In genomic region chr3:115745088-115745487, GRCm38 (mm10) we compare ENCODE assay signal across 26 mouse cellular contexts. TPM values are rescaled to one million over a fixed set of nuclear protein-coding genes. Genes with fewer than 3 reads are reported as not detected.
A peak's percentile ranks its signal among the peaks of the same experiment; 100 is the strongest.
DNase-seq lines count a peak whose midpoint lies in the region; ATAC-seq and TF ChIP-seq lines count a peak whose summit lies in the region.
"Had no signal": no experiment of that assay in that cellular context is flagged by ENCODE, and none has a peak within 500 bp of the region (broad histone marks: within the 10 kb centered on the region; RNA-seq: fewer than 3 reads in every experiment).

No protein-coding gene starts in this region.

- no peaks in the 10 kb centered on the region for H3K9me3 ChIP-seq in forebrain, embryonic 10.5 days
- no peaks in the 10 kb centered on the region for H3K9me3 ChIP-seq in forebrain, postnatal 0 days (ENCODE audit: low read length)
- no peaks in the 10 kb centered on the region for H3K9me3 ChIP-seq in hindbrain, embryonic 14.5 days (ENCODE audit: control insufficient read depth, low read length)
- H3K9me3 ChIP-seq: embryonic facial prominence, embryonic 10.5 days; embryonic facial prominence, embryonic 13.5 days; heart, embryonic 13.5 days; hindbrain, embryonic 12.5 days; intestine, embryonic 15.5 days had no signal

- 93% methylated on average over 11 of the region's 11 CpGs for WGBS in forebrain, embryonic 10.5 days
- WGBS in forebrain, postnatal 0 days, result 94% methylated on average over 11 of the region's 11 CpGs
- WGBS in heart, adult 2 months, result 81% methylated on average over 11 of the region's 11 CpGs
- 94% methylated on average over 11 of the region's 11 CpGs for WGBS in hindbrain, embryonic 14.5 days

- ATAC-seq in forebrain, postnatal 0 days, result no peak
- peak; percentile 57 for ATAC-seq in megakaryocyte, adult 5-6 weeks (ENCODE audit: poor library complexity, severe bottlenecking)
- ATAC-seq in hindbrain, embryonic 14.5 days (ENCODE audit: low FRiP score), result no peak
- ATAC-seq: activated CD4-positive, CD25-positive, alpha-beta regulatory T cell, adult 4 months; forebrain, embryonic 14.5 days; hindbrain, embryonic 16.5 days; intestine, embryonic 15.5 days had no signal

- no peaks in the 10 kb centered on the region for H3K79me2 ChIP-seq in heart, adult 2 months (replicated peaks; ENCODE audit: control insufficient read depth, insufficient read depth, low read length)

- no peak overlapping the region for H3K9ac ChIP-seq in forebrain, postnatal 0 days
- H3K9ac ChIP-seq in heart, adult 2 months (ENCODE audit: low read depth, low read length), result no peak overlapping the region
- no peak overlapping the region for H3K9ac ChIP-seq in hindbrain, embryonic 14.5 days
- H3K9ac ChIP-seq: embryonic facial prominence, embryonic 13.5 days; heart, embryonic 13.5 days; hindbrain, embryonic 12.5 days; intestine, embryonic 15.5 days had no signal

- no peak for TF ChIP-seq CTCF in forebrain, postnatal 0 days (IDR thresholded peaks at IDR 0.05; ENCODE audit: low read depth)
- TF ChIP-seq CTCF in heart, adult 2 months (IDR thresholded peaks at IDR 0.05), result no peak

- no peak overlapping the region for H3K4me2 ChIP-seq in forebrain, postnatal 0 days (ENCODE audit: low read depth)
- no peak overlapping the region for H3K4me2 ChIP-seq in hindbrain, embryonic 14.5 days (replicated peaks)
- H3K4me2 ChIP-seq: embryonic facial prominence, embryonic 13.5 days; heart, embryonic 13.5 days; hindbrain, embryonic 12.5 days; intestine, embryonic 15.5 days had no signal

- H3K27me3 ChIP-seq in forebrain, embryonic 10.5 days (ENCODE audit: poor library complexity, severe bottlenecking), result no peaks in the 10 kb centered on the region
- H3K27me3 ChIP-seq in forebrain, postnatal 0 days (ENCODE audit: insufficient read depth, low read length), result no peaks in the 10 kb centered on the region
- no peaks in the 10 kb centered on the region for H3K27me3 ChIP-seq in heart, adult 2 months (ENCODE audit: control insufficient read depth, insufficient read depth, low read length)
- H3K27me3 ChIP-seq in hindbrain, embryonic 14.5 days (ENCODE audit: control insufficient read depth, insufficient read depth, low read length), result no peaks in the 10 kb centered on the region
- H3K27me3 ChIP-seq: embryonic facial prominence, embryonic 13.5 days; hindbrain, embryonic 12.5 days; intestine, embryonic 15.5 days had no signal

- no peaks in the 10 kb centered on the region for H3K4me1 ChIP-seq in forebrain, embryonic 10.5 days
- H3K4me1 ChIP-seq in forebrain, postnatal 0 days (ENCODE audit: insufficient read depth), result no peaks in the 10 kb centered on the region
- H3K4me1 ChIP-seq in heart, adult 2 months (ENCODE audit: control insufficient read depth, insufficient read depth, low read length), result no peaks in the 10 kb centered on the region; the same call in 1 of the 2 replicates
- H3K4me1 ChIP-seq in brown adipose tissue, adult 24 weeks (ENCODE audit: control insufficient read depth, insufficient read depth, insufficient read length, low read length), result peaks cover 5% of the 10 kb centered on the region; the same call in 1 of the 2 replicates
- H3K4me1 ChIP-seq in hindbrain, embryonic 14.5 days (replicated peaks; ENCODE audit: control insufficient read depth, insufficient read depth, low read length), result no peaks in the 10 kb centered on the region
- H3K4me1 ChIP-seq: embryonic facial prominence, embryonic 10.5 days; embryonic facial prominence, embryonic 13.5 days; heart, embryonic 13.5 days; hindbrain, embryonic 12.5 days; intestine, embryonic 15.5 days had no signal

- intact Hi-C loops in heart, adult 2 months (cut with DNase I), result no loop called here

- H3K4me3 ChIP-seq in forebrain, embryonic 10.5 days, result no peak overlapping the region
- H3K4me3 ChIP-seq in forebrain, postnatal 0 days (ENCODE audit: low read depth, low read length), result no peak overlapping the region
- H3K4me3 ChIP-seq in heart, adult 2 months, result no peak overlapping the region
- H3K4me3 ChIP-seq in brown adipose tissue, adult 24 weeks (ENCODE audit: insufficient read depth, low read depth, low read length), result no peak overlapping the region
- no peak overlapping the region for H3K4me3 ChIP-seq in hindbrain, embryonic 14.5 days (replicated peaks; ENCODE audit: low read length)
- H3K4me3 ChIP-seq: embryonic facial prominence, embryonic 10.5 days; embryonic facial prominence, embryonic 13.5 days; erythroblast, embryonic 14.5 days; heart, embryonic 13.5 days; hindbrain, embryonic 12.5 days; intestine, embryonic 15.5 days had no signal

- no peak for DNase-seq in forebrain, embryonic 10.5 days (ENCODE audit: extremely low spot score, low spot score)
- no peak for DNase-seq in forebrain, postnatal 0 days
- DNase-seq in heart, adult 2 months, result no peak
- DNase-seq in heart, adult 9 months (ENCODE audit: low spot score in 2 of 2), result no peak
- DNase-seq in hindbrain, embryonic 14.5 days (ENCODE audit: low spot score), result no peak
- DNase-seq in cerebellum, postnatal 36 days, result no peak
- DNase-seq: adrenal gland, adult 8-10 months; adrenal gland, postnatal 25 days; cerebellum, adult 18-20 months; cerebellum, adult 9-10 months; cerebellum, postnatal 14 days; embryo, embryonic 11 days; gastrocnemius, postnatal 25 days; heart, postnatal 14 days; kidney, adult 11 months had no signal

- no peak for TF ChIP-seq EP300 in heart, adult 2 months (IDR thresholded peaks at IDR 0.05; ENCODE audit: insufficient read depth, low read depth, low read length)

- H3K36me3 ChIP-seq in forebrain, embryonic 10.5 days (replicated peaks), result no peaks in the 10 kb centered on the region
- H3K36me3 ChIP-seq in forebrain, postnatal 0 days (ENCODE audit: insufficient read depth), result no peaks in the 10 kb centered on the region
- H3K36me3 ChIP-seq in heart, adult 2 months (ENCODE audit: control insufficient read depth, insufficient read depth, low read length), result no peaks in the 10 kb centered on the region
- H3K36me3 ChIP-seq in hindbrain, embryonic 14.5 days (replicated peaks; ENCODE audit: control insufficient read depth, insufficient read depth), result no peaks in the 10 kb centered on the region
- H3K36me3 ChIP-seq: embryonic facial prominence, embryonic 10.5 days; embryonic facial prominence, embryonic 13.5 days; heart, embryonic 13.5 days; hindbrain, embryonic 12.5 days; intestine, embryonic 15.5 days had no signal

- no peak for TF ChIP-seq POLR2A in heart, adult 2 months (IDR thresholded peaks at IDR 0.05; ENCODE audit: insufficient read depth, low read depth, low read length)

- 0 out of 2 replicates have a peak overlapping the region, but pooled peaks have one; percentile 1 for H3K27ac ChIP-seq in forebrain, embryonic 10.5 days
- H3K27ac ChIP-seq in forebrain, postnatal 0 days (ENCODE audit: low read depth, low read length), result no peak overlapping the region
- peak overlapping the region; percentile 48; the same call in 1 of the 2 replicates for H3K27ac ChIP-seq in heart, adult 2 months
- peak overlapping the region; percentile 73 for H3K27ac ChIP-seq in brown adipose tissue, adult 24 weeks (replicated peaks; ENCODE audit: low read depth, low read length)
- no peak overlapping the region for H3K27ac ChIP-seq in hindbrain, embryonic 14.5 days
- H3K27ac ChIP-seq: embryonic facial prominence, embryonic 10.5 days; embryonic facial prominence, embryonic 13.5 days; heart, embryonic 13.5 days; hindbrain, embryonic 12.5 days; intestine, embryonic 15.5 days had no signal

RNA-seq across cellular contexts. Expression of gene S1pr1, which starts 30.2 kb away (rescaled TPM):
- polyA plus RNA-seq in forebrain, embryonic 10.5 days (2016; fragmentation: Nextera tagmentation; extraction: Ambion mirVana), result 25.4 and 27.2 TPM in 2 replicates
- 31.2 and 38.7 TPM in 2 replicates for total RNA-seq in forebrain, postnatal 0 days (2014; rRNA removed)
- polyA plus RNA-seq in forebrain, postnatal 0 days (2015; fragmentation: Nextera tagmentation; extraction: Ambion mirVana), result 25.9 and 31.7 TPM in 2 replicates
- total RNA-seq in heart, adult 2 months (2021), result 10 to 100 TPM; 53.8 to 72.1 TPM
- 67.0 and 90.6 TPM in 2 replicates for polyA plus RNA-seq in heart, adult 2 months (2012; rRNA removed)
- 23.1 and 29.4 TPM in 2 replicates for polyA plus RNA-seq in brown adipose tissue, adult 24 weeks (2012; ENCODE audit: insufficient read depth, insufficient read length, missing spikeins)
- total RNA-seq in megakaryocyte, adult 5-6 weeks (2015), result 2.4 and 5.8 TPM in 2 replicates
- total RNA-seq in megakaryocyte, adult 5-6 weeks (2017), result 3.3 and 3.6 TPM in 2 replicates
- 25.0 and 30.7 TPM in 2 replicates for polyA plus RNA-seq in hindbrain, embryonic 14.5 days (2014; fragmentation: Nextera tagmentation; extraction: Ambion mirVana)
- polyA plus RNA-seq: erythroblast, embryonic 14.5 days had no signal

Comparison
In these comparisons a context has a peak if more than half of its experiments do, and no peak if none do; other contexts are left out.
1. H3K27ac ChIP-seq: peak in forebrain, embryonic 10.5 days (single experiment), heart, adult 2 months (single experiment) and brown adipose tissue, adult 24 weeks (single experiment); none in forebrain, postnatal 0 days (single experiment) and hindbrain, embryonic 14.5 days (single experiment).